Mouse (Mus musculus) olfactory bulb, adult 2 months (tissue): ENCODE measurements around the gene Rflna.

ENCODE experiments used
- CTCF ChIP-seq: fragments of 200-500 bp; IDR thresholded peaks from 2 replicates; pipeline ENCODE4 v1.5.1; 2012; ENCODE audit warnings: low read depth, mild to moderate bottlenecking, low read length, moderate library complexity; ENCODE audit not compliant: insufficient read depth
- POLR2A ChIP-seq: fragments of 200-500 bp; IDR thresholded peaks from 2 replicates; pipeline ENCODE4 v1.6.1; 2012; ENCODE audit warnings: mild to moderate bottlenecking, low read depth, low read length, moderate library complexity; ENCODE audit not compliant: insufficient read depth

DNA sequence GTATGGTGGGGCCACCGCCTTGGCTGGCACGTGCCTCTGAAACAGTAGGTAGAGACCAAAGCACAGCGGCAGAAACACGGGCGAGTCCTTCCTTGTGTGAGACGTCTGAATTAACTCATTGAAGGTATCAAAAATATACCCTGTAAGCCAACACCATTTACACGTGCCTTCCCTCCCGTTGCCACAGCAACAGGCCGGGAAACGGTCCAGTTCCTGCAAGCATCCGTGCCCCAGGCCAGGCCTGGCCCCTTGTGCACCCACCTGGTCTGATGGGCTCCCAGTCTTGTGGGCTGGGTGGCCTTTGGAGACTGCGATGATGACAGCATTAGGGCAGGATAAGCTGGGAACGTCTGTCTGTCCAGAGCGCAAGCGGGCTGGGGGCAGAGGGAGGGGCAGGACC lies 14.3 kb downstream of the Rflna start:
- TF ChIP-seq CTCF (no peak), POLR2A (no peak)
